Mouse (Mus musculus) C2C12 (cell line): ENCODE measurements around the gene Mnd1.

ENCODE experiments used
- CTCF ChIP-seq: IDR thresholded peaks from one replicate; pipeline ENCODE4 v1.5.1; 2011; ENCODE audit not compliant: control insufficient read depth, insufficient read depth, insufficient read length
- MAX ChIP-seq: IDR thresholded peaks from one replicate; pipeline ENCODE4 v1.6.1; 2011; ENCODE audit warnings: mild to moderate bottlenecking, control low read depth
- MYOD1 ChIP-seq: IDR thresholded peaks from one replicate; pipeline ENCODE4 v1.6.1; 2011; ENCODE audit warnings: low read depth; ENCODE audit not compliant: control insufficient read depth, insufficient read length
- MYOG ChIP-seq: IDR thresholded peaks from one replicate; pipeline ENCODE4 v1.6.1; 2011; ENCODE audit not compliant: control insufficient read depth, insufficient read length; ENCODE audit errors: extremely low read depth
- USF1 ChIP-seq: IDR thresholded peaks from one replicate; pipeline ENCODE4 v1.6.1; 2011; ENCODE audit warnings: low read depth, mild to moderate bottlenecking, control low read depth, moderate library complexity

DNA sequence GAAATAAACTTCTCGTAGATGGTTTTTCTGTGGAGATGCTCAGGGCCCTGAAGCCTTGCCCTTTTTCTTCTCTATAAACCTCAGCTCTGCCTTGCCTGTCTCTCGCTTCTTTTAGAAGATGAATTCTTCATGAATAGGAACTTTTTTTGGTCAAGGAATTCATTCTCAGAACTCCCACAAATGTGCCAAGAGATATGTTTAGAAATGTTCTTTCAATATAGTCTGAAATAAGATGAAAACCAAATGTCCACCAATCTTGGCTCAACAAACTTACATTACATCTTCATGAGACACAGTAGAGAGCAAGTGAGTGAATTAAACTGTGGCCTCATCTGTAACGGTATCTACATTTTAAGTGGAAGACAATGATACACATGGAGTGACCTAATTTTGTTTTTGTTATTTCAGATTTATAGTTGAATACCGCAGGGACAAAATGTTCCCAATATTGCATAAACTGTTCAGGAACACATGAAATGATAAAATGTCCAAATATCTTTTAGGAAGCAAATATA, 74.3 kb downstream of the Mnd1 start:
- TF ChIP-seq CTCF (no peak), USF1 (no peak), MAX (no peak), MYOD1 (no peak), MYOG (no peak)
